Mouse (Mus musculus) liver, postnatal 0 days (tissue): ENCODE measurements around the gene Wnt4. TPM values are rescaled to one million over a fixed set of nuclear protein-coding genes. Genes with fewer than 3 reads are reported as not detected.
A peak's percentile ranks its signal among the peaks of the same experiment; 100 is the strongest.

Experiments used
- ATAC-seq: fragments of 200-750 bp; cut with Nextera tagmentation; 2 replicates; pipeline ENCODE4 v1.8.0; 2017; ENCODE audit warnings: mild to moderate bottlenecking, moderate library complexity
- DNase-seq: peaks from one replicate; pipeline ENCODE4 v3.0.0-alpha.2; 2016
- H3K27ac ChIP-seq: fragments of 300-500 bp; sonication (generic); 2 replicates; pipeline ENCODE4 v1.5.1; 2014; ENCODE audit warnings: antibody characterized with exemption, moderate library complexity, mild to moderate bottlenecking, low read depth
- H3K27me3 ChIP-seq: fragments of 300-500 bp; sonication (generic); 2 replicates; pipeline ENCODE4 v1.6.1; 2014; ENCODE audit warnings: low read length, control low read depth, mixed read lengths; ENCODE audit not compliant: insufficient read depth
- H3K36me3 ChIP-seq: fragments of 300-500 bp; sonication (generic); replicated peaks from 2 replicates; pipeline ENCODE4 v1.6.1; 2014; ENCODE audit warnings: mild to moderate bottlenecking, control low read depth, low read length, moderate library complexity, mixed read lengths; ENCODE audit not compliant: insufficient read depth
- H3K4me1 ChIP-seq: fragments of 300-500 bp; sonication (generic); 2 replicates; pipeline ENCODE4 v1.6.1; 2014; ENCODE audit warnings: antibody characterized with exemption, mild to moderate bottlenecking, control low read depth; ENCODE audit not compliant: insufficient read depth
- H3K4me2 ChIP-seq: fragments of 300-500 bp; sonication (generic); 2 replicates; pipeline ENCODE4 v1.6.1; 2014; ENCODE audit warnings: low read depth, mild to moderate bottlenecking, low read length, moderate library complexity, mixed read lengths
- H3K4me3 ChIP-seq: fragments of 300-500 bp; sonication (generic); 2 replicates; pipeline ENCODE4 v1.5.1; 2014; ENCODE audit warnings: low read depth, low read length
- H3K9ac ChIP-seq: fragments of 300-500 bp; sonication (generic); replicated peaks from 2 replicates; pipeline ENCODE4 v1.6.1; 2014; ENCODE audit warnings: mild to moderate bottlenecking, moderate library complexity
- H3K9me3 ChIP-seq: fragments of 300-500 bp; sonication (generic); 2 replicates; pipeline ENCODE4 v1.6.1; 2016; ENCODE audit warnings: mild to moderate bottlenecking, control low read depth, low read length, mixed read lengths
- CTCF ChIP-seq: sonication (generic); IDR thresholded peaks from 2 replicates; pipeline ENCODE4 v1.5.1; 2016; ENCODE audit warnings: antibody characterized with exemption, low read depth
- EP300 ChIP-seq: IDR thresholded peaks from 2 replicates; pipeline ENCODE4 v1.6.1; 2016; ENCODE audit warnings: antibody characterized with exemption, low read depth, mild to moderate bottlenecking
- WGBS: fragments of 180-500 bp; shearing (Covaris S2); extraction: QIAGEN DNeasy Blood & Tissue Kit; methylation state at CpG from one replicate; pipeline ENCODE4 v1.1.7; 2014; ENCODE audit not compliant: insufficient replicate concordance; 5-methylcytosine and 5-hydroxymethylcytosine counted together
- polyA plus RNA-seq: library from polyadenylated mRNA; unstranded; fragments of >200 nt; fragmentation: Nextera tagmentation; extraction: Ambion mirVana; gene quantifications from 2 replicates; pipeline ENCODE4 v1.2.1, GENCODE M21; 2015

Wnt4 gene
- polyA plus RNA-seq, 1 experiment from 2014 or later: 5.7 TPM

GRCm38 (mm10) chr4:137277600-137278143 is 383 bp downstream of the Wnt4 start:
- 4% methylated on average over 52 of the region's 71 CpGs for WGBS
- peak; percentile 9; the same call in 1 of the 2 replicates for ATAC-seq
- H3K4me3 ChIP-seq: peak overlapping the region; percentile 57
- peak overlapping the region; percentile 67 for H3K9ac ChIP-seq
- peak overlapping the region; percentile 72 for H3K4me2 ChIP-seq
- TF ChIP-seq EP300 (no peak), CTCF (no peak)
- H3K36me3 ChIP-seq: no peaks in the 10 kb centered on the region
- DNase-seq: no peak
- H3K9me3 ChIP-seq: no peaks in the 10 kb centered on the region
- 0 out of 2 replicates have a peak overlapping the region, but pooled peaks have one; percentile 34 for H3K27ac ChIP-seq
- H3K4me1 ChIP-seq: no peaks in the 10 kb centered on the region
- H3K27me3 ChIP-seq: peaks cover 65% of the 10 kb centered on the region

GRCm38 (mm10) chr4:137278144-137279040 is 1.1 kb downstream of the Wnt4 start:
- Histone ChIP-seq H3K4me2 (peak overlapping the region; percentile 72), H3K4me3 (peak overlapping the region; percentile 57), H3K27ac (no peak overlapping the region), H3K9me3 (no peaks in the 10 kb centered on the region), H3K9ac (peak overlapping the region; percentile 67), H3K27me3 (peaks cover 71% of the 10 kb centered on the region), H3K36me3 (no peaks in the 10 kb centered on the region), H3K4me1 (no peaks in the 10 kb centered on the region)
- DNase-seq: no peak
- TF ChIP-seq CTCF: no peak
- no peak for TF ChIP-seq EP300
- 7% methylated on average over 21 of the region's 22 CpGs for WGBS
- 0 out of 2 replicates have a peak, but pooled peaks have one; percentile 12 for ATAC-seq

GRCm38 (mm10) chr4:137279346-137279745 is 2.1 kb downstream of the Wnt4 start:
- no peak overlapping the region for H3K9ac ChIP-seq
- H3K27ac ChIP-seq: no peak overlapping the region
- H3K4me2 ChIP-seq: no peak overlapping the region
- no peak for ATAC-seq
- 34% methylated on average over 5 of the region's 5 CpGs for WGBS
- no peaks in the 10 kb centered on the region for H3K36me3 ChIP-seq
- H3K27me3 ChIP-seq: peaks cover 73% of the 10 kb centered on the region
- no peaks in the 10 kb centered on the region for H3K4me1 ChIP-seq
- no peaks in the 10 kb centered on the region for H3K9me3 ChIP-seq
- TF ChIP-seq CTCF (no peak), EP300 (no peak)
- H3K4me3 ChIP-seq: 0 out of 2 replicates have a peak overlapping the region, but pooled peaks have one; percentile 57
- DNase-seq: no peak

GRCm38 (mm10) chr4:137281273-137281672 is 4.0 kb downstream of the Wnt4 start:
- WGBS: 76% methylated on average over 3 of the region's 3 CpGs
- no peak overlapping the region for H3K27ac ChIP-seq
- DNase-seq (no peak), ATAC-seq (no peak)
- peaks cover 62% of the 10 kb centered on the region for H3K27me3 ChIP-seq
- no peak overlapping the region for H3K4me2 ChIP-seq
- peaks cover 2% of the 10 kb centered on the region; the same call in 1 of the 2 replicates for H3K4me1 ChIP-seq
- no peaks in the 10 kb centered on the region for H3K9me3 ChIP-seq
- no peak overlapping the region for H3K4me3 ChIP-seq
- no peak overlapping the region for H3K9ac ChIP-seq
- no peak for TF ChIP-seq CTCF
- TF ChIP-seq EP300: no peak
- no peaks in the 10 kb centered on the region for H3K36me3 ChIP-seq

GRCm38 (mm10) chr4:137282122-137282521 is 4.8 kb downstream of the Wnt4 start:
- TF ChIP-seq EP300 (no peak), CTCF (no peak)
- ATAC-seq (no peak), DNase-seq (no peak)
- Histone ChIP-seq H3K36me3 (no peaks in the 10 kb centered on the region), H3K27me3 (peaks cover 54% of the 10 kb centered on the region), H3K4me3 (no peak overlapping the region), H3K4me2 (no peak overlapping the region), H3K9me3 (no peaks in the 10 kb centered on the region), H3K4me1 (peaks cover 3% of the 10 kb centered on the region; the same call in 1 of the 2 replicates), H3K27ac (no peak overlapping the region), H3K9ac (no peak overlapping the region)
- 62% methylated on average over 5 of the region's 5 CpGs for WGBS

GRCm38 (mm10) chr4:137282584-137283406 is 5.5 kb downstream of the Wnt4 start:
- H3K9me3 ChIP-seq: no peaks in the 10 kb centered on the region
- no peak overlapping the region for H3K4me3 ChIP-seq
- no peak overlapping the region for H3K4me2 ChIP-seq
- TF ChIP-seq CTCF: no peak
- TF ChIP-seq EP300: no peak
- H3K36me3 ChIP-seq: no peaks in the 10 kb centered on the region
- WGBS: 38% methylated on average over 17 of the region's 17 CpGs
- H3K9ac ChIP-seq: no peak overlapping the region
- H3K4me1 ChIP-seq: peaks cover 6% of the 10 kb centered on the region; the same call in 1 of the 2 replicates
- H3K27me3 ChIP-seq: peaks cover 50% of the 10 kb centered on the region
- ATAC-seq (no peak), DNase-seq (no peak)
- no peak overlapping the region for H3K27ac ChIP-seq
